Mouse (Mus musculus): ENCODE measurements at regions not wholly inside any gene's neighbourhood (a gene's known extent, or its start where the extent isn't known, plus 50 kb on each side); places are given as distances from the start of the nearest gene placed in this dataset.

- no peak for DNase-seq (ENCODE audit: low read depth)
Measured at GRCm38 (mm10) chr5:64462411-64462810, 306.3 kb downstream of the Tbc1d1 start.

DNA sequence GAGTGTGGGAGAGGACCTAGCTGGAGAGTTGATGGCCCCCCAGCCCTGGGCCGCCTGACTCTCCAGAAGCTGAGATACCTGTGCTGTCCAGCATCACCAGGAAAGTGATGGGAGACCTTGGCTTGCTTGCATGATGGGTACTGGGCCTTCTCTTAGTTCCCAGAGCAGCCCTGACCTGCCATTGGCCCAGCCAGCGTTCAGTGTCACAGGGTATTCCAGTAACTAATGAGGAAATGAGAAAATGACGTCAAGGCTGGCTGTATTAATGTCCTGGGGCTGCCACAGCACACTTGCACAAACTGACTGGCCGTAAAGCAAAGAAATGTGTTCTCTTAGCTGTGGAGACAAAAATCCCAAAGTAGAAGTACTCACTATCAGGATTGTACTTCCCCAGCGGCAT, 307.5 kb downstream of the Tbc1d1 start:
- no peak for DNase-seq (ENCODE audit: low read depth)

- no peak for DNase-seq (ENCODE audit: low read depth)
Measured at GRCm38 (mm10) chr5:64466320-64466719, 310.2 kb downstream of the Tbc1d1 start.

DNA sequence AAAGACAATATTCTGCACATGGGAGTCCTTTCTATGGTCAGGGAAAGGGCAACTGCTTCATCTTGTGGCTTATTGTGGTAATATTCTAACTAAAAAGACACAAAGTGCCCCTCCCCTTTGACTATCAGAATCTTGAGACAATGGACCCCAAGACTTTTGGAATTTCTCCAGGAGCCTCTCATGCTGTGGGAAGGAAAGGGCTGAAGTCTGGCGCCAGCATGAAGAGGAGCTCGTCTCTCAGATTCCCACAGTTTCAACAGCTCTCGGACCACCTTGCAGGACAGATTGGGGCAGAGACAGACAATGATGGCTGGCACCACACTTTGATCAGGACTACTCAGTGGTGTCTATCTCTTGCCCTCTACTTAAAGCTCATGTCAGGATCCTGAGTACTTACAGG, 311.8 kb downstream of the Tbc1d1 start:
- no peak for DNase-seq (ENCODE audit: low read depth)

- DNase-seq (ENCODE audit: low read depth), result no peak
Measured at GRCm38 (mm10) chr5:64468307-64468706, 312.2 kb downstream of the Tbc1d1 start.

DNA sequence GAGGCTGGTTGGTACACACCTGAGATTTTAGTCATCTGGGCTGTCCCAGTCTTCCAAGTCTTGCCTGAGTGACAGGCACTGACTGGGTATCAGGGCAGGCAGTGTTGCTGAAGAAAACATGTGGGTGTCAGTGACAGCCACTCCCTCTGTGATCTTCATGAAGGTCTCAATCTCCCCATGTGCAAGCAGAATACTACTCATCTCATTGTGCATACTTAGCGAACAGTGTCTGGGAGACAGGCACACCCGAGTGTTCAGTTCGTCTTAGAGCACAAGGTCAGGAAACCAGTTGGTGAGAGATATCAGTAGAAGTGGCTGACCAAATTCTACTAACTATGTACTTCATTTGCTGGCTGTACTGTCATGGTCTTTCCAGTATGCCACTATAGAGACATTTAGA, 315.9 kb downstream of the Tbc1d1 start:
- DNase-seq (ENCODE audit: low read depth), result no peak

DNA sequence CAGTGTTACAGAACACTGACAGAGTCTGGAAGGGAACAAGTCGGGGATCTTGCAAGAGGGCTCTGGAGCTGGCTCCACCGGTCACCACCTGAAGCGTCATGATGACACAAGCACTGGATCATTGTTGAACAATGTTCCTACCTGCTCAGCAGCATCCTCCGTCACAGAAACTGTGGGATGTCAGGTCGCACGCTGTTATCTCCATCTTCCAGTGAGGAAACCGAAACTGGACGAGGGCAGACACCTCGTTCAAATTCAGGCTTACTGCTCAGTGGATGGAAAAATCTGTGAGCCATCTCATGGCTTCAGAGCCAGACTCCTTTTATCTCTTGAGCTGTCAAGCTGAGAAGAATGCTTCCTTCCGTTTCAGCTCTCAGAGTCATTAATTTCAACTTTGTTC, 316.3 kb downstream of the Tbc1d1 start:
- no peak for DNase-seq (ENCODE audit: low read depth)

DNA sequence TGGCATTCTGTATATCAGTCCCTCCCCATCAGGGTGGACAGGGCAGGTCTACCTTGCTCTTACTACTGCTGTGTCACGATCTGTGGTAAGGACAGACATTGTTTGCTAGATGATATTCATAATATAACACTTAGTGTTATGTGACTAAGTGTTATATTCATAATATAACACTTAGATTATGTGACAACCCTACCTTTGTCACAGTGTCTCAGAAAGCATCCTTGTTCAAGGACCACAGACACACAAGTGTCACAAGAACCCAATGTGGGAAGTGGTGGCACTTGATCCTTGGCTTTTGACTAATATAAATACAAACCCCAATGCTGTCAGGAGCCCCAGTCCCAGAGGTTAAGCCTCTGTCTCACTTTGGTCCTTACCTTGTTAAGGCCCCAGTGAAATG, 318.8 kb downstream of the Tbc1d1 start:
- no peak for DNase-seq (ENCODE audit: low read depth)

GRCm38 (mm10) chr5:64475736-64476519, 319.8 kb downstream of the Tbc1d1 start:
- no peak for DNase-seq (ENCODE audit: low read depth)

DNA sequence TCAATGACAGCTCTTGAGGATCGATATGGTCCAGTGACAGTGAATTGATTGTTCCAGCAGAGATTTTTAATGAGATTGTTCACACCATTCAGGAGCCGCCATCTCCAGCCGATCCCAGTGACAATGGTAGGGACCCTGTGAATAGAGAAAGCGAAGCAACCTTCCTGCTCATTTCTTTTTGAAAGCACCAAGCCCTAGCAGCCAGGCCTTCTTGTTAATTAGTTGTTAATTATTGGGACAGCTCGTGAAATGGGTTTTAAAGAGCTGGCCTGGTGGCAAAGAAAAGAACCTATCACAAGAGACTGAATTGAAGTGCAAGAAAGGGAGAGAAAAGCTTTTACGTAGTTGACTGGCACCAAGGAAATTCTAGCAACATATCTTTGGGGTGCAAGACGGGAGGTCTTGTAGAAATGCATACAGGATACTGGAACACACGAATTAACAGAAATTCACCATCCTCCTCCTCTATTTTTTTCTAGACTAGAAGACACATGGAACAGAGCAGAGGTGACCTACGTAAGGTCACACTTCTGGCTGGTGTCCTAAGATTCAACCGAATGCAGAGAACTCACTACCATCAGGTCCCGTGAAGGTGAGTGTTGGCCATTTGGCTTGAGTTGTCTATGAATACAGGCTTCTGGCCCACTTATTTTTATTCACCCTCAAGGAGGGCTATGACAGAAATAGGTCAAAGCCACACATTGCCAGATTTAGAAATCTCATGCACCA, 320.7 kb downstream of the Tbc1d1 start:
- DNase-seq (ENCODE audit: low read depth), result no peak

DNA sequence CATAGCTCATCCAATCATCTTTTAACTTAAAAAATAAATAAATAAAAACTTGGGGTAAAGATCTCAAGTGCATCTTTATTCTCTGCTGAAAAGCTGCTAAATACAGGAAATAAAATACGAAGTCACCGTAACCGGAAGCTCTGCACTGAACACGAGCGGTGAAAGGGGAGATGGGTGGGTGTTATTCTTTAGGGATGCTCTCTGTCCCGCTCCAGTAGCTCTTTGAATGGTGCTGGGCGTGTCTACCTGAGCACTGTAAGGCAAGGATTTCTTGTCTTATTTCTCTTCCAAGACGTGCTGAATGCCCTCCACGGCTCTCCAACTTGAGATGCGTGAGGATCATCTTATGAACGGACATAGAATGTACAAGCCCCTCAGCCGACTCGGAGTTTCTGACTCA, 322.0 kb downstream of the Tbc1d1 start:
- no peak for DNase-seq (ENCODE audit: low read depth)

- DNase-seq (ENCODE audit: low read depth), result no peak
Measured at GRCm38 (mm10) chr5:64478599-64479214, 322.6 kb downstream of the Tbc1d1 start.

- DNase-seq (ENCODE audit: low read depth), result no peak
Measured at GRCm38 (mm10) chr5:64479315-64479714, 323.2 kb downstream of the Tbc1d1 start.

DNA sequence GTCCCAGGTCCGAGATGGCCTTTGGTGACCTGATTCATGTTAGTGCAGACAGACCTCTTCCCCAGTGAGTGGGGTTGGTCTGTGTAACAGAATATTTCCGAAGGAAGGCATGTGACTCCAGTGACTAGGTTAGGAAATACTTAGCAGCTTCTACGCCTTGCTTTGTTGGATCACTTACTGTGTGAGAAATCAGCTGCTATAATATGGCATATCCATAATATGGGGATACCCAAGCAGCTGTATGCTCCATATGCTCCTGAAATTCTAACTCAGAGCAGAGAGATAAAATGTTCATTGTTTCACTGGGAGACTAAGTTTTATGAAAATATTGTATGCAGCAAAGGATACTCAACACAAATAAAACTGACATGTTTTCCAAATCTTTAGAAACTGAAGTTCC, 318.1 kb upstream of the Klf3 start:
- no peak for DNase-seq (ENCODE audit: low read depth)

DNA sequence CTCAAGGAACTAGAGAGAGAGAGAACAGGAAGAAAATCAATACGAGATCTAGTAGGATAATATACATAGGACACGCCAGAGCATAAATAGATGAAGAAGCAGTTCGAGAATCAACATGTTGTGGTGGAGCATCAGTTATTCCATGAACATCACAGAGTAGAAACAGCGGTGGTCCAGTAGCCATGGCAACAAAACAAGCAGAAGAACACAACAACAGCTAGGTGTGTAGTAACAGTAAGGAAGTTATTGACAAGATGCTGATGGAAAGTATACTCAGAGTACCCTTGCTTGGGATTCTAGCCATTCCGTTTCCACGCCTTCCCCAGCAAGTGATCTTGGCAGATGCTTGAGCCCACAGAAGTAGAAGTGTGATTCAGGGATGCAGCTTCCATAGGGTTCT, 317.3 kb upstream of the Klf3 start:
- DNase-seq (ENCODE audit: low read depth), result no peak

GRCm38 (mm10) chr5:64486761-64487160, 316.4 kb upstream of the Klf3 start:
- no peak for DNase-seq (ENCODE audit: low read depth)

GRCm38 (mm10) chr5:64487698-64488398, 315.3 kb upstream of the Klf3 start:
- peak; percentile 57 for DNase-seq (ENCODE audit: low read depth)

DNA sequence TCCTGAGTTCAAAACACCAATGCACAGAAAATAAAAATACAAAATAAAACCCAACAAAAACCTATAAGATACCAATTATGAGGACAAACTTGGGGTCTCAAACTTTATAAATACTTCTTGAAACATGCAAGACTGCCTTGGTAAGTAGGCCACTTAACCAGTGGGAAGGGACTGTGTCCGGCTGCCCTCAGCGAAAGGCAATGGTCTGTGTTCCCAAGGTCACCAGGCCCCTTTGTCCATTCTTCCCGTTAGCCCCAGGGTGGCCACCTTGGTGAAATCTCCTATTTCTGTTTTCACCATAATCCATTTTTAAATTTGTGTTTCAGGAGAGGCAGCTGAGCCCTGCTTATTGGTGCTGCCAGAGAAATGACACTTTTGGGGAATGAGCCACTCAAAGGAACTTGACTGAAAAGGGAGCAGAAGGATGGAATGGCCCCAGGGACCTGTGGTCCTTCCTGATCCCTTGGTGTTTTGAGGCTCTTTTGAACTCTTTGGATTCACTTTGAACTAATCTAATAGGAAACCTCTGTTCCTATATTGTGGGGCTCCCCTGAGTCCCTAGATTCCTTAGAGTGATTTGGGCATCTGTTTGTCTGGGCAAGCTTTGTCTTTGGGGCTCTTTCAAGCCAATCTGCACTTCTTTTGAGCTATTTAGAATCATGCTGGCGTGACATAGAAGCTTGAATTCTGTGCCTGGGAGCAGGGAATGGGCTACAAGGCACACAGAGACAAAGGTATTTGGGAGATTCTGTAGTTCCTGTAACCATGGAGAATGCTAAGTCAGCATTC, 313.3 kb upstream of the Klf3 start:
- DNase-seq (ENCODE audit: low read depth), result no peak

- no peak for DNase-seq (ENCODE audit: low read depth)
Measured at GRCm38 (mm10) chr5:64490445-64490950, 312.7 kb upstream of the Klf3 start.

DNA sequence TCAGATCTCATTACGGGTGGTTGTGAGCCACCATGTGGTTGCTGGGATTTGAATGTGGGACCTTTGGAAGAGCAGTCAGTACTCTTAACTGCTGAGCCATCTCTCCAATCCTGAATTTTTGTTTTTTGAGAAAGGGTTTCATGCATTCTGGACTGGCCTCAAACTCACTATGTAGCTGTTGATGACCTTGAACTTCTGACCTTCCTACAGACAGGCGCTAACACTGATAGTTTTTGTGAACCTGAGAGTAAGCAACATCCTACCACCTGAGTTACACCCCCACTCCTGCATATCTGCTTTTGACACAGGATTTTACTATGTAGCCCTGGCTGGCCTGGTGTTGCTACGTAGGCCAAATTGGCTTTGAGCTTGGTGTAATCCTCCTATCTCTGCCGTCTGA, 308.8 kb upstream of the Klf3 start:
- DNase-seq (ENCODE audit: low read depth), result no peak

- DNase-seq (ENCODE audit: low read depth), result no peak
Measured at GRCm38 (mm10) chr5:64496853-64497252, 306.3 kb upstream of the Klf3 start.

DNA sequence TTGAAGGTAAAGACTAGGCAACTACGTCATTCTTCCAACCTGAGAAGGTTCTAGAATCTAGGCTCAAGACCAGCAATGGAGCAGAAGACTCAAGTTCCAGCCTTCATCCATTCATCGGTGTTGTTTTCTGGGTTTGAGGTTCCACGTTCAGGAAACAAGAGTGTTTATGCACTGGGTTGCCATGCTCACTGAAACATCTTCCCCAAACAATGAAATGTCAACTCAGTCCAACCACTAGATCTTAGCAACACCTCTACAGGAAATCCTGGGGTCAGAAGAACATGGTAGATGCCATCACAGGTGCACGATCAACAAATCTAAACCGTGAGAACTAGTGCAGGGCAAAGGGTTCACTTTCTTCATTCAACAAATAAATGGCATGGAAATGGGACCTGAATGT, 304.8 kb upstream of the Klf3 start:
- DNase-seq (ENCODE audit: low read depth), result no peak
